Mouse (Mus musculus): ENCODE results near the gene Tenm4. TPM values are rescaled to one million over a fixed set of nuclear protein-coding genes. Genes with fewer than 3 reads are reported as not detected.

The Tenm4 gene
- total RNA-seq, 2 experiments from 2014 or later: 15.6 to 22.3 TPM

Small RNAs within 50 kb of the gene (microRNA-seq; reads per million reads assigned to microRNA genes)
- gene Mir6394: not detected
- gene Mir708: 966 reads per million, percentile 73 among the genes with 10 or more reads in this experiment

Measured in adrenal gland, postnatal 10 days (tissue).